Mouse (Mus musculus) layer of hippocampus, adult 11-12 months (tissue): ENCODE results near the gene Stag1.

ENCODE experiments used
- DNase-seq: peaks from one replicate; pipeline ENCODE4 v3.0.0; 2022; ENCODE audit warnings: low spot score

Gene Stag1

DNA sequence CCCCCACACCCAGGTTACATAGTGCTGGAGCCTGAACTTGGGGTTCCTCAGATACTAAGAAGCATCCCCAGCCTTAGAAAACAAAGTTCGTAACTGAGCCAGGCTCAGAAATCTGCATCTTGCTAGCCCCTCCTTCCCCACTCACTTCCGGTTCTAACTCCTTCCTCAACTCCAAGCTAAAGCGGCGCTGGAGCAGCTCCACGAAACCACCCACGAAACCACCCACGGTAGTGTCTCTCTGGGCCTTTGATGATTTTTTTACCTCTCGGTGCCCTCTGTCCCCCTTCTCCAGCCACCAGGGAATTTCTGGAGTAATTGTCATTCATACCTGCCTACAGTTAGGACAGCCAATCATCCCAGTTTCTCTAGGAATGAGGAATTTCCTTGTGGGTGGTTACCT is at the start of gene Stag1:
TSS of gene Stag1 (plus strand) at position 253 of the 400 bp plus-strand sequence.
- no peak for DNase-seq

DNA sequence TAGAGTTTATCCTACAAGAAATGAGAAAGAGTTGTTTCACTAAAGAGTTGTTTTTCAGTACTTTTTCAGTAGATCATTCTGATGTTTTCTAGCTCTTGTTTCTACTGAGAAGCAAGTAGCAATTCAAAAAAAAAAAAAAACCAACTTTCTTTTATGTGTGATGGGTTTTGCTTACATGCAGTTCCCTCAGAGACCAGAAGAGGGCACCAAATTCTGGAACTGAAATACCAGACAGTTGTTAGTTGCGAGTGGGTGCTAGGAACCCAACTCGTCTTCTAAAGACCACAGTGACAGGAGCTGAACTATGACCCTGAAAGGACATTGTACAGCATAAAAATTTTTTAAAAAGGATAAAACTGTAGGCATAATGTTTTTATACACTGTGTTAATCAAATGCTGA is 49.3 kb upstream of the Stag1 start:
- DNase-seq = no peak

DNA sequence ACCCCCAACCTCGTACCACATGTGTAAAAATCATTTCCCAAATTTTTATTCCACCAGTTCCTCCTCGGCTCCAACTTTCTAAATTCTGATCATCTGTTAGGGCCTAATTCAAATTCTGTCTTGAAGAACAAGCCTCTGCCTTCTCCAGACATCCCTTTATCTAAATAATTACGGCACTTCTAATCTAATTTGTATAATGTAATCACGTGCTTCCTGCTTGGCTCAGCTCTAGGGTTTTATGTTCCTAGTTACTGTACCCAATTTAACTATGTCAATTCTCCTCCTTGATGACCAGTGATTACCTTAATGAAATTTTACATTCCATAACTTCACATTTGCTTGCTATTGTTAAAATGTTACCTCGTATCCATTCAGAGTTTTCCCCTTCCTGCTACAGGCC is 41.9 kb upstream of the Stag1 start:
- no peak for DNase-seq

DNA sequence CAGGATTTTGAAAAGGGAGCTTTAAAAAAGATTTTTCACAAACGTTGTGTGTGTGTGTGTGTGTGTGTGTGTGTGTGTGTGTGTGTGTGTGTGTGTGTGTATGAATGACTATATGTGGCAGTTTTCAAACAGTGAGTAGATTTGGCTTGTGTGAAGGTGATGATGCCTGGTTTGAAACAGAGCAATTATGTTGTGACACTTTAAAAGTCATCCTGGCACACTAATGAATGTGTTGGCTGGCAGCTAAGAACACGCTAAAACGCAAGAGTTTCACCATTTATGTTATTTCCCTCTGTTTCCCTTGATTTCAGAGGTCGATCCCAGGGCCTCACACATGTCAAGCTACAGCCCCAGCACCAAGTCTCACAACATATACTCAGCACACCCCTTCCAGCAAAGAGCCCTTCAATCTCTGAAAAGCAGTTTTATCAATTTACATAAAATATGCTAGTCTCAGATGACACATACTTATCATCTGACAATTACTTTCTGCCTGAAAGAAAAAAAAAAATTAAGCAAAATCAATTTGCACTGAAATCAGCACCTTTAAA is 39.5 kb upstream of the Stag1 start:
- DNase-seq = no peak

DNA sequence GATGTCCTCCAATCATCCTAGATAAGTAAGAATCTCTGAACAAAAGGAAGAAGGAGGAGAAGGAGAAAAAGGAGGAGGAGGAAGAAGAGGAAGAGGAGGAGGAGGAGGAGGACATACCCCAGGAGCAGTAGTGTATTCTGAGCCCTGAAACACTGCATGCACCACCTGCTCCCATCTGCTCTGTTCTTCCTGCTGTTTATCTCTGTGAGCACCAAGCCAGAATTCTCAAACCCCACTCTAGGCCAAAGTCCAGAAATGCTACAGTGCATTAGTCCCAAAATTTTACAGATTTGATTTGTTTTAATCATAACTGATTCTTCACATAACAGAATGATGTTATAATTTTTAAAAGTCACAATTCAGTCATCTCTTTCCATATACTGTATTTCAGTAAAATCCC is 38.6 kb upstream of the Stag1 start:
- DNase-seq = no peak

DNA sequence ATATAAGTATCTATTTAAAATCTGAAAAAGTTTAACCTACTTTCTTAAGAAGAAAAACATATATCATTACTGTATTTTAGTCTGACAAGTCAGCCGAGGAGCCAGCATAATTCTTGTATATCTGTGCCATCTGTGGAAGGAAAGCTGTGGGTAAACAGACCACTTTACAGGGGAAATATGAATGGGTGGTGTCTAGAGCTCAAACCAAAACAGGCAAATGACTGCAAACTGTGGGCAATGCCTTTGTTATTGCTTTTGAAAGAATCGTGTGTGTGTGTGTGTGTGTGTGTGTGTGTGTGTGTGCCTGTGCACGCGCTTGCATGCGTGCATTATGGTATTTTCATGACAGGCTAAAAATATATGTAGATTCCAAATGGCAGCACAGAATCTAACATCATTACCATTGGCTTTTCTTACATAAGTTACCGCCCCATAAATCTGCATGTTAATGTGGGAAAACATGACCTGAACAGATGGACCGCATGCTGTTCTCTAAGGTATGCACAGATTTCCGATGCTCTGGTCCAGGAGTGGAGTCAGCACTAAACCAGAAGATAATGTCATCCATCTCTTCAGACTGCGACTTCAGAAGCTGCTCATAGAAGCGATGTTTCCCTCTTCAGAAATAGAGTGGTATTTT is 37.2 kb upstream of the Stag1 start:
- DNase-seq = no peak

DNA sequence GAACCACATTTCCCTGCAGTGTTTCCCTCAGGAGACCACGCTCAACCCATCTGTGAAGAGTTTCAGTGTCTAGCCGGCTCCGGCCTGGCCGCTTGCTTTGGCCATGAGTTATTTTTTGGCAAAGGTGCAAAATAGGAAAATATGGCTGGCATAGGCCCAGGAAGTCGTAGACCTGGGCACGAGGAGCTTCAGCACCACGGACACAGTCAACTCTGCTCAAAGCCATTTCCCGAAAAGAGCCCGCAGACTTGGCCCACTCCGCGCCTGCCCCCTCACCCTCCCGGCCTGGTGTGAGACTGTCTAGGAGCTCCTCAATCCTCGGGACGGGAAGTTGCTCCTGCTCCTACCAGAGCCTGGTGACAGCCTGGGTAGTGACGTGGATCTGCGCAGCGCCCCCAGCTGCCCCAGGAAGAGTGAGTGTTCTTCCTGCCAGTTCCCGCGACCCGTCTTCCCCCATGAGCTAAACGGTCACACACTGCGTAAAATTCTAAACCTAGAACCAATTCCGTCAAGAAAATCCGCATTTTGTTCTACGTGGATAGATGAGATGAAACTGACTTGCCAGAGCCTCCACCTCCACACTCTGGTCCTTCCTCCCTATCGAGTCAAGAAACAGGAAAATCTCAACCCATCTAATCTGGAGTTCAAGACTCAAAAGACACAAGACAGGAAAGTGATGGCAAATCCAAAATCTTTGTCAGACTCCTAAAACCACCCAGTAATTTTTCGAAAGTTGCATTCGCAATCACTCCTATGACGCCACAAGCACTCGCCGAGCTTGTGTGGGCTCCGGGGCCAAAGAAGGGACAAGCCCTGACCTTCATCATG is 27.6 kb upstream of the Stag1 start:
- DNase-seq = peak; percentile 50

DNA sequence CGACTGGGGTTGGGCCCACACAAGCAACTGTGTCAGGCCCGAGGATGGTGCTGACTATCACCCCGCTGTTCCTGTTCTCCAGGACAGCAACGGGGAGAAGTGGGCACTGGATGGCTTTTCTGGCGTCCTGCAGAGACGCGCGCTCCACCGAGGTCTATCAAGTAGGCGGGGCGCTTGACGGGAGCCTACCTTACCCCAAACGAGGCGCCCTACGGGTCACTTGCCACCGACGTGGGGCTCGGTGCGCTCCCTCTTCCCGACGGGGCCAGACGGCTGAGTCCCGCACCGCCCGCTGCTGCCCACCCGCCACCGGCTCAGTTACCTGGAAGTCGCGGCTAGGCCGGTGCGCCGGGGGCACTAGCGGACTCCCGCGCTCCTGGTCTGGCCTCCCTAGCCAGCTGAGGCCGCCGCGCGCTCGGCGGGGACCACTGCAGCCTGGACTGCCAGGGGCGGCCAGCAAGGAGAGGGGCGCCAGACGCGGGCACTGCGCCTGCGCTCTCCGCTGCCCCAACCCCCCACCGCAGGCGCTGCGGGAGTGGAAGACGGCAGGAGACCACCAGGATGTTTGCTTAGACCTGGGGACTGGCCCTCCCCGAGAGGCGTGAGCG is 26.9 kb upstream of the Stag1 start, which contains the start of gene Slc35g2:
TSS of gene Slc35g2 (minus strand) at position 465 of the 608 bp plus-strand sequence.
- DNase-seq = peak; percentile 25

DNA sequence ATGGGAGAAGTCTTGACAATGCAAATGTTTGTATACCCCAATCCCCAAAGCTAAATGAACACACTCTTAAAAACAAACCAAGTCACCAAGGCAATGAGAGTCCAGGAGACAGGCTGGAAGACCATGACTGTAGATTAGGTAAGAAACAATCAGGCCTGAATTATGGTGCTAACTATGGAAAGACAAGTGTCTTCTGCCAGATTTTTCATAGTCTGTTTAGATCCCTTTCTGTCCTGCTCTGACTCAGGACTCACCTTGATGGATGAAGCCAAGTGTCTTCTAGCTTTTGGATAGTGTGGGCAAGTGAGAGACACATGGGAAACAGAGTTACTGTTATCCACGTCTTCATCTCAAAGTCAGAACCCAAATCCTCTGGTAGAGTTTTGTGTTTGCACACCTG is 26.1 kb upstream of the Stag1 start:
- no peak for DNase-seq

DNA sequence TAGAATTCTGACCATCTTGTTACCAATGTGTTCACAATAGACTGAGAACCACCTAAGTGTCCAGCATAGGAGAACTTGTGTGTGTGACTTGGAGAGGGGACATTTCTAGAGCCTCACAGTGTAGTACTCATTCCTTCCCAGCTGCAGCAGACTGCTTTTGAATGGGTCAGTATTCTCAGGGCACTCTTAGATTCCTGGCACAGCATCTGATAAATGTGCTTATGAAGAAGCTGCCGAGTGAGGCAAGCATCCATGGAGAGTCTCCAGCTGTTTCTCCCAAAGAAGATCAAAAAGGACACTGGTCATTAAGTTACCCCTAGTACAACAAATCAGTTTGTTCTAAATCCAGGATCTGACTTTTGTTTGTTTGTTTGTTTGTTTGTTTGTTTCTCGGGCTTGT is 24.3 kb upstream of the Stag1 start:
- no peak for DNase-seq

DNA sequence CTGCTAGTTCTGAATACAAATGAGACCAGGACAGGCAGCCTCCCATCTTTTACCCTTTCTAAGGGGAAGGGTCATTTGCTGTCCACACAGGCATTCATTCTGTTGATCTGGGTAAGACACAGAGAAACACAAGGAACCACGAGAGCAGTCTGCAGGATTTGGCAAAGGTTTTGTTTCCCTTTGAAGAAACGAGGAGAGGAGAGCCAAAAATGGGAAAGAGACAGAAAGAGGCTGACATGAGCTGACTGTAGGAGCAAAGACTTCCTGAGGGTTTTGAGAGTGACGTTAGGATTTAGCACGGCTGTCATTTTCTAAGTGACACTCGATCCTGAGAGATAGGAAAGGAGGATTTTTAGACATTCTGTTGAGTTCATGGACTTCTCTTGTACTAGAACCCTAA is 23.7 kb upstream of the Stag1 start:
- no peak for DNase-seq

DNA sequence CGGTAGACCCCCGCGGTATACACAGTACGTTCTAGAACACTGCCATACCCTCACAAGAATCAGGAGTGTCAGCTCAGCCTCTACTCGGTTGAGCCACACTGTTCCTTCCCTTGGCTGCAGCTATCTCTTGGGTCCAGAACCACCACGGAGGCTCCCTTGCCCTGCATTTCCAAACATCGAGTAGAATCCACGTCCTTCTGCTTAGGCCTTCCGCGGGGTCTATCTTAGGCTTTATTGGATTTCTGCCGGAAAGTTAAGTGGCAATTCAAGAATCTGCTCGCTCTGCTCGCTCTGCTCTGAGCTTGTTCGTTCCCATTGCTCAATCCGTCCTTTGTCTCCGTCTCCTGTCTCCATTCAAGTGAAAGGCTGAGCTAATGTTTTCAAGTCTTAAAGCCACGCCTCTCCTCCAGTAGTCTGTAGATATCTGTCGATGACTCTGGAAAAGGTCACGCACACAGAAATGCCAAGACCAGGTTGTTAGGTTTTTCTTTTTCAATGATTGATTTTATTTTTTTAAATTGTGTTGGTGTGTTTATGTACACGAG is 17.3 kb upstream of the Stag1 start:
- DNase-seq = no peak

DNA sequence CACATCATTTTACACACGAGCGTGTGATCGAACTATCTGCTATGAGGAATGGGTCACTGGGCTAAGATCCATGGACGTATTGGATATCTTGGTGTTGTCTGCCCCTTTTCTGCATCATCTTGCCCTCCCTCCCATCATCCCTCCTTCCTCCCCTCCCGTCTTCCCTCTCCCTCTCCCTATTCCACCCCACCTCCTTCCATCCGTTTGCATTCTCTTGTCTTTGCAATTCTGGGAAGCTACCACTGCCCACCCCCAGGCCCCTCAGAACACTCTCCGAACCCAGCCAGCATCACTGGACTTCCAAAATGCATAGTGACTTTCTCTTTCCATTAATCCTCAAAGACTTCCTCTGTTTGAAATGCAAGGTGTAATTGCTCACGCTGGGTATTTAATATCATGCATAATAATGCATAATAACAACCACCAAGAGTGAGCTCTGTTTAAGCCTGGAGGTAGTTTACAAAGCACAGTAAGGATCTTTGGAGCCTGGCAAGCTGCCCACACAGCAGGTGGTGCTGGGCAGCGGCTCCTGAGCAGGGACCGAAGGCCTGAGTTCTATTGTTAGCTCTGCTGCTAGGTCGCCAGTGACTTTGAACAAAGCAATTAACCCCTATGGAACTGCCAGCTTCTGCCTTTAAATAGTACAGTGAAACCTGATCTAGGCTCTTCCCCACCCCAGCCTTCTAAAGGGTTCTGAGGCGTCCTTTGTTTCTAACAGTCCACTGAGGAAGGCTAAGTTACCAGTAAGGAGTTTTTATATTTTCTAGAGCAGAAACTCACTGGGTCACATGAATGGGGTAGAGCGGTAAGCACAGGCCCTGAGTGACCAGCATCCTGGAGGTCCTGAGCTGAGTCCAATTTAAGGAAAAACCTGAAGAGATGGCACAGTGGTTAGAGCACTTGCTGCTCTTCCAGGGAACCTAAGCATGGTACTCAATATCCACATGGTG is 15.8 kb upstream of the Stag1 start:
- DNase-seq = no peak

DNA sequence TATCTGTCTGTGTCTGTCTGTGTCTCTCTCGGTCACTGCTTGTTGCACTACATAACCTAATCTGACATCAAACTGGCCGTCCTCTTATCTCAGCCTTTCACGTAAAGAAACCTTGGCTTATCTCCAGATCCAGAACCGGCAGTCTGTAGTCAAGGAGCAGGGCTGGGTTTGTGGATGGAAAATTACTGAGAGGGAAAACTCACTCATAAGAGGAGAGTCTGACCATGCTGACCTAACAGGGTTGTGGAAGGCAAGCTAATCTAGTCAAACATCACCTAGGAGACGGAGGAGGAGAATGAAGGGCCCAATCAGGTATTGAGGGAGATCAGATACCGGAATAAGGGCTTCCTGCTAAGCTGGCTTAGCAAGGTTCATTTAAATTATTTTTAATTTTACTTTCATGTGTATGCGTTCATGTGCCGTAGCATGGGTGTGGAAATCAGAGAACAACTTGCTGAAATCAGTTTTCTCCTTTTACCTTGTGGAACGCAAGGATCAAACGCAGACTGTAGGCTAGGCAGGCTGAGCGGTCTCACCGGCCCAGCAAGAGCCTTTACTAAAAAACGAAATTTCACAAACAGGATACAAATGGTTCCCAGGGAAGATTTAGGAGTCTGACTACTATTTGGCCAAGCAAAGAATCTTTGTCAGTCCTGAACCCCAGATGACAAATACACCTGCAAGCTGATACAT is 14.6 kb upstream of the Stag1 start:
- no peak for DNase-seq

DNA sequence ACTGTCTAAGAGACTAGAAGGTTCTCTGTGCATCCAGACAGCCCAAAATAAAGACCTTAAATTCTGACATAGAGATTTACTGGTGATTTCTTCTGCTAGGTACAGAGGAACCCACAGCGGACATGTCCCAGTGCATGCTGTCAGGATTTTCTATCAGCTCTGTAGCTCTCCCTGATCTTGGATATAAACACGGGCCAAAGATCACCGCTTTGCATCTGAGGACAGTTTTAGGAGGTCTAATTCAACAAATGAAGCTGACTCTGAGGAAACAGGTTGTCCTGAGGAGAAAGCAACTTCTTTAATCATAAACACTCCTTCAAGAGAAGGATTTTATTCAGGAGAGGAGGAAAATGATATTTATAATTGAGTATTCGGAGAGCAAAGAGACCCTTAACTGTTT is 13.6 kb upstream of the Stag1 start:
- DNase-seq = no peak

DNA sequence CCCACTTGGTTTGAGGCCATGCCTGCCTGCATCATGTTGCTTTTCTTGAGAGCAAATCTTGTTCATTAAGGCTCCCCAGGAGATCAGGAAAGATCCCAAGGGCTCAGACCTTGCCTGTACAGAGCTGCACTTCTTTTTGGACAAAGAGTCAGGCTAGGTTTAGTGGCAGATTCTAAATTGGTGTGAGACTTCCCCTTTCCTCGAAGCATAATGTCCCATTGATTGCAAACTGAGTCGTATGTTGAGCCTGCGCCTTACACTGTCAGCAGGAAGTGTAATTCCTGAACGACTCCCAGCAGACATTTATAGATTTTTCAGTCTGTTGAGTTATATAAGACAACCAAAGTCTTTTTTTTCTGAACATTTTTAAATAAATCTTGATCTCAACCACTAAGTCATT is 7.1 kb upstream of the Stag1 start:
- DNase-seq = no peak

DNA sequence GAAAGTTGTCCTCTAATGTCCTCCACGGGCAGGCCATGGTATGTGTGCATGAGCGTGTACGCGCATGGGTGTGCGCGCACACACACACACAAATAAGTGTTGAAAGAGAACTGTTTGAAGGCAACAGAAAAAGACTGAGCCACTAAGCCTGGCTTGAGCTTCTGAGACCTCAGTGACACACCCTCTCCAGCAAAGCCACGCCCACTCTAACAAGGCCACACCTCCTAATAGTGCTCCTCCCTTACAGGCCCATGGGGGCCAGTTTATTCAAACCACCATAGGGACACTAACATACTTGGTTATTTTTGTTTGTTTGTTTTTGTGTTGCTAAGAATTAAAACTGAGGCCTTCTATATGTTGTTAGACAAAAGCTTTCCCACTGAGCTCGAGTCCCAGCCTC is 1.3 kb upstream of the Stag1 start:
- no peak for DNase-seq

DNA sequence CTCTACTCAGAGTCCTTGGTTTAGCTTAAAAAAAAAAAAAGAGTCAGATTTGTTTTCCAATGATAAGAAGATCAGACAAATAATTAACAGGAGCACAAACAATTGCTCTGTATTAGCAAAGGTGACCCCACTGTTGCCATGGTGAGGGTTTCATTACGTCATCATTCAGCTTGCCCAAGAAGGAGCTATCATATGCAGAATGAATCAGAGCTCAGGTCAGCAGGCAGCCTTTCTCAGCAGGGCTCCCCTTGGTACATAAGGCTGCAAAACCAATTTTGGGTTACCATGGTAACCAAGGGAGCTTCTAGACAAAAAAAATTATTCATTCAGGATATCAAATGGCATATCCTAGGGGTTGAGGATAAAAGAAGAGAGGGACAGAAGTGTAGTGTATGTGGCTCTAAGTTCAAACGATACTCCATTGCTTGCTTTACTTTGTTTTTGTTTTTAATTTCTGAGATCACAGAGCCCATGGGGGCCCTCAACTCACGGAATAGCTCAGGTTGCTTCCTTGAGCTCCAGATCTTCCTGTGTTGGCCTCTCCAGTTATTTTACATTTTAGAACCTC is 2.2 kb downstream of the Stag1 start:
- no peak for DNase-seq

DNA sequence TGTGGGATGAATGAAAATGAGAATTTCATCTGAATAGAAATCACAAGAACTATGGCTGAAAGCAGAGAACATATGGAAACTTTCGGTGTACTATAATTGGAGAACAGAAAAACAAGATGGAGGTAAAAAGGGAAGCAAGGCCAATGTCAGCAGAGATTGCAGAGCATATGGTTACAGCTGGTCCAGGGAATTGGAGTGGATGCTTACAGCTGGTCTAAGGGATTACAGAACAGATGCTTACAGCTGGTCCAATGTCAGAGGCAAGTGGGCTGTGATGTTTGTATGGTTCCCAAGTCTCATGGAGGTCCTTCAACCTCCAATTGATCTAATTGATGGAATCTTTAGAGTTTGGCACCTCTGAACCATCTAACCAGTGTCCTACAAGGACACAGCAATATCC is 4.5 kb downstream of the Stag1 start:
- DNase-seq = no peak

DNA sequence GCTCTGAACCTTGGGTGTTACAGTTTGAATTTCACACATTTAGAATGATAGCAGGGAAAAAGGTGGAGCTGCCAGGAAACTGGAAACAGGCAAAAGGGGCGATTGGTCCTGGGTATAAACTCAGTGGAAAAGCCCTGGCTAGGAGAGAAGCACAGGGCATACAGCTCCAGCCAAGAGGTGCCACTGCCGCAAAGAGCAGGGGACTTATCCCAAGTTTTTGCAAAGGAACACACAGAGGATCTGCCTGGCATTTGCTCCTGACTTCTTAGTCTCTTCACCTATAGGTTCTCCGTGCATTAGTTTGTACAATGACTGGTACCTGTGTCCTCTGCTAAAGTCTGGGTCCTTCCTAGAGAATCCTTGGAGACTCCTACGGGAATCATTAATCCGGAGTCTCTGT is 5.6 kb downstream of the Stag1 start:
- DNase-seq = no peak

DNA sequence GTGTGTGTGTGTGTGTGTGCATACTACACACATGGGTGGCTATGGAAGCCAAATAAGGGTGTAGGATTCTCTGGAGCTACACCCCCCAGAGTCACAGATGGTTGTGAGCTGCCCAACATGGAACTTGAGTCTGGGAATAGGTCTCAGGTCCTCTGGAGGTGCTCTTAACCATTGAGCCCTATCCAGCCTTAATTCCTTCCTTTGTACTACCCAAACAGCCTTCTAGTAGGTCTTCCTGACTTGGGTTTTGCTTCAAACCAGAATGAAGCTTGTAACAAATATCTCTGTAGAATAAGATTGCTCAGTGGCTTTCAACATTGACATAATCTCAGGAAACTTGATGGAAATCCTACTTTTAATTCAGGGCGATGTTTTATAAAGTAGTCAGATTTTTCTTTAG is 7.9 kb downstream of the Stag1 start:
- DNase-seq = no peak
